Mouse (Mus musculus) left cerebral cortex, postnatal 14 days (tissue): Measurements from ENCODE around the gene Il21r. TPM values are rescaled to one million over a fixed set of nuclear protein-coding genes. Genes with fewer than 3 reads are reported as not detected.

ENCODE experiments used
- DNase-seq, 2 experiments: peaks; one replicate each; pipeline ENCODE4 v3.0.0; 2021 to 2022; ENCODE audit warnings: low spot score in 2 of 2, mixed read lengths in 1 of 2
- intact Hi-C: fragments of 180-260 bp; cut with DNase I; formaldehyde crosslinking; loops from one replicate; pipeline ENCODE4 v1.15.1; 2025
- long read RNA-seq, 2 experiments: library from polyadenylated mRNA; stranded (forward); transcript quantifications; one replicate each; pipeline ENCODE4 v2.0.0; 2021
- total RNA-seq, 2 experiments: library from RNA; stranded (reverse); gene quantifications; 2 replicates each; pipeline ENCODE4 v1.2.3; 2021

Il21r gene
- total RNA-seq: 1 to 10 TPM in 1 of 2 experiments, under 1 TPM in 1; 0.72 to 1.0 TPM
- long read RNA-seq, experiment 1: 0 reads
- long read RNA-seq, experiment 2: 0 reads

GRCm38 (mm10) chr7:125603185-125603631 is at the start of gene Il21r:
TSS of gene Il21r (plus strand) at chr7:125603429.
- peak; percentile 34 to 52 for DNase-seq
- intact Hi-C loops: no loop called here

- no peak for DNase-seq
Measured at GRCm38 (mm10) chr7:125553653-125554428, 49.4 kb upstream of the Il21r start.

GRCm38 (mm10) chr7:125554456-125555114 is 48.6 kb upstream of the Il21r start:
- intact Hi-C loops: no loop called here
- no peak for DNase-seq

More at GRCm38 (mm10) chr7:125553653-125554428, 49.4 kb upstream of the Il21r start:
- intact Hi-C loops: no loop called here

DNA sequence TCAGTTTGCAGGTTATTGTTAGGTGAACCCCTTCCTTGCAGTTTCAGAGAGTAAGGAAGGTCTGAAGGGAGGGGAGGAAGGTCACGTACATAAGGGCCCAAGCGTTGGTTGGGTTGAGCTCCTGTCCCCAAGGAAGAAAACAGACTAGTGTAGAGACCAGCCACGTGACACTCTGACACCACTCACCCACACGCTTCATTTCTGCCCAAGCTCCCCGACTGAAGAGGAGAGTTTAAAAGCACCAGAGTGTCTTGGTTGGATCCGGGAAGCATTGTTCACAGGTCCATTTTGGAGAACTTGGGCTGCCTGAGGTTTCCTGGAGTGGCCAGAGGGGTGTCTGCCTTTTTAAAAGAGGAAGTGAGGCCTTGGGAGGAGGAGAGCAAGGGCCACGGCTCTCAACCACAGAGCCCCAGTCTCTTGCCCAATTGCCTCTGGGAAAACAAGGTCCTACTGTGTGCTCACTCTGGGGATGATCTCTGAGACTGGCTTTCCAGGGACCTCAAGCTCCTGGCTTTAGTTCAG is 47.8 kb upstream of the Il21r start:
- intact Hi-C loops: no loop called here
- no peak for DNase-seq

DNA sequence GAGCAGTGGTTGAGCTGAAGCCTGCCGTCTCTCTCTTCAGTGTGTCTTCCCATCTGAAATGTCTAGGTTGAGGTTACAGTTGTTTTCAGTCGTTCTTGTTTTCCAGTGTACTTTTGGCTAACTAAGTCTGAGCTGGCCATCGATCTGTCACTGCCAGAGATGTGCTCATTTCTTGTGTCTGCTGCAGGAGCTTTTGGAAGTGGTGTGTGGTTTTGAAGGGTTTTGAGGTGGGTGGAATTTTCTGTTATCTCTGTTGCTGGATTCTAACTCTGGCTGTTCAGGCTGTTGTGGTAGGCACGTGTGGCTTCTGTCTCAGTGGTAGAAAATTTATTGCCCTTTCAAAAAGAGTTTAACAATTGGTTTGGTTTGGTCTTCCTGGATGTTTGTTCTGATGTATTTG is 47.1 kb upstream of the Il21r start:
- intact Hi-C loops: no loop called here
- DNase-seq: no peak

DNA sequence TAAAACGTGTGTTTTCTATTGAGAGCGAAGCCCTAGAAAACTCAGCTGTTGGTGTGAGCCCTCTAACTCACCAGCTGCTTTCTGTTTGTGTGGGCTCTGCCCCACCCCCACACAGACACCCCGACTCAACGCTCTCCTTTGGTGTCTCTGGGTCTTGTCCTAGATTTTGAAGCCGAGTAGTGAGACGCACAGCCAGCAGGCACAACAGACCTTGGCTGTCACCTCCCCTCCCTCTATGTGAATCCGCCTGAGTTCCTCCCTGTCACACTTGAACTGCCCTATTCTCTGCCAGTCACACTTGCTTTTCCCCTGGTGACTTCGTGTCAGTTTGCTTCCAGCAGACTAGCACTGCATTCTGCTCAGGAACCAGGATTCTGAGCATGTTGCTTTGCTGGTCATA is 46.4 kb upstream of the Il21r start:
- intact Hi-C loops: no loop called here

DNA sequence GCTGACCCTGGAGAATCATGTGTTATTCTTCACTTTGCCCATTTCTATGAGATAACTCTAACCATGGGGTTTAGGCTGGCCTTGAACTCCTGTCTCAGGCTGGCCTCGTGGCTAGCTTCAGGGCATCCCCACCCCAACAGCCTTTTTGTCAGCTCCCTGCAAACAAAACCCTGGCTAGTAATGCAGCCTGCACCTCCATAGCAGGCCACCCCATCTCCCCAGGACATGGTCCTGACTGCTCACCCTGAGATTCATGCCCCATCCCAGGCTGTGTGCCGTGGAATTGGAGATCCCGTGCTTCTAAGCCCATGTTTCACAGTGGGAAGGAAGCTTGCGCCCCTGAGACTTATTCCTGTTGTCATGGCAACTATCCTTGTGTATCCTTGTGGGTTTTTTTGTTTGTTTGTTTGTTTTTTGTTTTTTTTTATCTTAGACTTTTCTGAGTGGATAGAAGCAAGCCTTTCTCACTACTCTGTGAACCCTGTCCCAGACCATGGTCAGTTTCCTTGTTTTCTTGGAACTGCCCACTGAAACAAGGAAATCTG is 44.8 kb upstream of the Il21r start:
- no peak for DNase-seq
- intact Hi-C loops: no loop called here

More for the DNA sequence above, 46.4 kb upstream of the Il21r start:
- no peak for DNase-seq

GRCm38 (mm10) chr7:125558997-125559396 is 44.2 kb upstream of the Il21r start:
- intact Hi-C loops: no loop called here
- DNase-seq: no peak

DNA sequence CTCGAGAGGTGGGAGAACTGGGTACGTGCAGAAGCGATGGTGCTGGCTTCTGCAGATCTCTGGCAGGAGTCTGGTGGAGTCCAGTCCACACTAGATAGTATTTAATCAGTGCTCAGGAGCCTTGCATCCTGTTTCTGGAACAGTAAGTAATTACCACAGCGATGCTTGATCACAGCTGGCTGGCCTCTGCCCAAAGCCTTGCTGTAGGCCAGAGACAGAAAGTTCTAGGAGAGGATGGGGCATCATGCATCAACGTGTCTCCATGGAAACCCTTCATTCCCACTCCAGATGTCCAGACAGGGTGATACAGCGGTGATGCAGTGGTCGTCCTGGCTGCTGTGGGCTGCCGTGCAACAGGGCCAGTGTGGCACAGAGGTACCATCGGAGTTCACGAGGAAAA is 43.7 kb upstream of the Il21r start:
- DNase-seq: no peak
- intact Hi-C loops: no loop called here

GRCm38 (mm10) chr7:125560146-125560785 is 43.0 kb upstream of the Il21r start:
- no peak for DNase-seq
- intact Hi-C loops: no loop called here

- DNase-seq: peak; percentile 59 to 68
- intact Hi-C loops: no loop called here
Measured at GRCm38 (mm10) chr7:125561085-125561690, 42.0 kb upstream of the Il21r start.

GRCm38 (mm10) chr7:125562413-125562812 is 40.8 kb upstream of the Il21r start:
- DNase-seq: no peak
- intact Hi-C loops: no loop called here

GRCm38 (mm10) chr7:125563093-125563492 is 40.1 kb upstream of the Il21r start:
- no peak for DNase-seq
- intact Hi-C loops: no loop called here

DNA sequence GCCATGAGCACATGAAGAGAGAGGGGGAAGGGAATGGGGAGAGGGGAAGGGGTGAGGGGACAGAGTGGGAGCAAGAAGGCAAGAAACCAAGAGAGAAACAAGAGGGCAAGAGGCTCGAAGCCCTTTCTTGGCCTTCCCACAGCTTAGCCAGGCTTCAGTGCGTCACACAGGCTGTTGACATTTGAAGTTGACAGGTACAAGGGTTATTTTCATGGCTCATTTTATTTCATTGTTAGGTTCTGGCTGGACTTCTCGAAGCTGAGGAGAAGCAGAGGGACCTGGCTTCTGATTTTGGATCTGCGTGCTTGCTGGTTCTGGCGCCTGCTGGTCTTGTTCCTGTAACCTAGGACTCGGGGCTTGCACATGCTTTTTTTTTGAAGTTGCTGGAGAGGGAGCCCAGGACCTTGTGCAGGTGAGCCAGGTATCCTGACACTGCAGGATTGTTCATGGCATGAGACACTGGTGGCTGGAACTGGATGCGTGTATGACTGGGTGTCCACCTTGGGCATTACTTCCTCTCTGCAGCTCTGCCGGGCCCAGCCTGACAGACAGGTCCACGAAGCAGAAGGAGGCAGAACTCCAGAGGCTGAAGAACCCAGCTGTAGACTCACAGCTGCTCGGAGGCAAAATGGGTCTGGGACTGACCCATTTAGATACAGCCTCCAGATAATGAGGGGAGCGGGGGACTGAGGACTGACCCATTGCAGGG is 38.8 kb upstream of the Il21r start:
- no peak for DNase-seq
- intact Hi-C loops: no loop called here

DNA sequence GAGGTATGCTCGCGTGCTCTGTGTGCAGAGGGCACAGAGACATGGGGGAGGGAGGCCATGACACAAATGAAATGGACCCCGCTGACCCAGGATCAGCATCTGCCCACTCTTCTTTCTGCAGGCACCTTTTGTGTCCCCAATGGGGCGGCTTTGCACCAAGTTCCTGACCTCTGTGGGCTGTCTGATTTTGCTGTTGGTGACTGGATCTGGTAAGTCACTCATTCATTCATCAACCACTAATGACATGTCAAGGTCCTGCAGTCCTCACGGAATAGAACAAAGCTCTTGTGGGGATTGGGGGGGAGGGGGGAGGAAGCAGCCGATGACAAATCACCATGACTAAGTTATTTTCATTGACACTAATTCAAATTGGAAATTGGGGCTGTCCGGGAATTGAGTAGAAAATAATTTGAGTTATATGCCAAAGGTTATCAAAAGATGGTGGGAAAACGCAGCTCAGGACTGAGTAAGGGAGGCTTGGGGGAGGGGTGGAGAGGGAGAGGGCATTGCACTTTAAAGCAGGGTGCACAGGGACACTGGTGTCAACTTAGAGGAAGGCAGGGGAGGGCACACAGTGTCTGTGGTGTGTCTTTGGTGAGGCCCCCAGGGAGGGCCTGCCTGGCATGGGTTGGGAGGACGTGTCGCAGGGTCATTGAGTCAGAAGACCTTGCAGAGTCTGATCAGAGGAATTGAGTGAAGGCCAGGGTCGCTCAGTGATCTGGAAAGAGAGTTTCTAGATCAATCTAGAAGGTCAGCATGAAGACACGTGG is 37.5 kb upstream of the Il21r start:
- intact Hi-C loops: no loop called here
- DNase-seq: no peak

- DNase-seq: no peak
- intact Hi-C loops: no loop called here
Measured at GRCm38 (mm10) chr7:125566420-125566819, 36.8 kb upstream of the Il21r start.

DNA sequence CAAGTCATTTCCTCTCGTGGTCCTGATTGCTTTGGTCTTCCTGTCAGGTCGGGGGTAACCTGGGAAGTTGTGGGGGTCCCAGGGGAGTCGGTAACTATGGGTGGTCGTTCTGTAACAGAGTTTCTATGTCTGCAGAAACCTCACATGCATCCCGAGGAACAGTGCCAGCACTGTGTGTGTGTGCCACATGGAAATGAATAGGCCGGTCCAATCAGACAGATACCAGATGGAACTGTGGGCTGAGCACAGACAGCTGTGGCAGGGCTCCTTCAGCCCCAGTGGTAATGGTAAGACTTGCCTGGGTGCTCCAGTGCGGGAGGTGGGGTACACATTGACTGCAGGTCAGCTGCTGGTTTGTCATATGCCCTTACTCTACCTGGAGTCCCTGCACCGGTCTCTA is 34.3 kb upstream of the Il21r start:
- intact Hi-C loops: no loop called here
- DNase-seq: no peak

DNA sequence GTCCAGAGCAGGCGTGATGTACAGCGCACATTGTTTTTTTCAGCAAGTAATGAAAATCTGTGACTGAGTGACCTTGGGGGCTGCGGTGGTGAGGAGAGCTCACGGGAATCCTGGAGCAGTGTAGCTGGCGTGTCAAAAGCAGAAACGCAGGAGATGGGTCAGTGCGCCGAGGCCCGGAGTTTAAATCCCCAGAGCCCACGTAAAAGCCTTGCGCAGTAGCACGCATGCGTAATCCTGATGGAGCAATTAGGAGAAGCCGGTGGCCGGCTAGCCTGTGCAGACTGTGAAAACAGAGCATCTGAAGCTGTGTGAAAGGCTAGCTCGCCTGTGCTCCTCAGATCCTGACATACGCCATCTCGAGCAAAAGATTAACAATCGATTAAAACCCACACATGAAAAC is 31.3 kb upstream of the Il21r start:
- intact Hi-C loops: no loop called here

More for the DNA sequence above, 31.3 kb upstream of the Il21r start:
- DNase-seq: no peak
